Mouse (Mus musculus) olfactory bulb, adult 2 months (tissue): ENCODE data around the gene Akap7.

Experiments used
- CTCF ChIP-seq: fragments of 200-500 bp; IDR thresholded peaks from 2 replicates; pipeline ENCODE4 v1.5.1; 2012; ENCODE audit warnings: low read depth, mild to moderate bottlenecking, low read length, moderate library complexity; ENCODE audit not compliant: insufficient read depth
- POLR2A ChIP-seq: fragments of 200-500 bp; IDR thresholded peaks from 2 replicates; pipeline ENCODE4 v1.6.1; 2012; ENCODE audit warnings: mild to moderate bottlenecking, low read depth, low read length, moderate library complexity; ENCODE audit not compliant: insufficient read depth

GRCm38 (mm10) chr10:25198575-25198974 is 109.1 kb downstream of the Akap7 start:
- TF ChIP-seq CTCF = no peak
- TF ChIP-seq POLR2A = no peak
